Mouse (Mus musculus): ENCODE measurements at regions not wholly inside any gene's neighbourhood (a gene's known extent, or its start where the extent isn't known, plus 50 kb on each side); places are given as distances from the start of the nearest gene placed in this dataset.

- no peak for DNase-seq
Observed at GRCm38 (mm10) chr14:81456396-81456795, 1472.5 kb downstream of the Olfm4 start.

- DNase-seq: no peak
Observed at GRCm38 (mm10) chr14:81479261-81479660, 1495.4 kb downstream of the Olfm4 start.

- peak; percentile 67 to 70 for DNase-seq
Observed at GRCm38 (mm10) chr14:81483594-81483993, 1499.7 kb downstream of the Olfm4 start.

- no peak for DNase-seq
Observed at GRCm38 (mm10) chr14:81508934-81509333, 1525.1 kb downstream of the Olfm4 start.
